In the genomic region with DNA sequence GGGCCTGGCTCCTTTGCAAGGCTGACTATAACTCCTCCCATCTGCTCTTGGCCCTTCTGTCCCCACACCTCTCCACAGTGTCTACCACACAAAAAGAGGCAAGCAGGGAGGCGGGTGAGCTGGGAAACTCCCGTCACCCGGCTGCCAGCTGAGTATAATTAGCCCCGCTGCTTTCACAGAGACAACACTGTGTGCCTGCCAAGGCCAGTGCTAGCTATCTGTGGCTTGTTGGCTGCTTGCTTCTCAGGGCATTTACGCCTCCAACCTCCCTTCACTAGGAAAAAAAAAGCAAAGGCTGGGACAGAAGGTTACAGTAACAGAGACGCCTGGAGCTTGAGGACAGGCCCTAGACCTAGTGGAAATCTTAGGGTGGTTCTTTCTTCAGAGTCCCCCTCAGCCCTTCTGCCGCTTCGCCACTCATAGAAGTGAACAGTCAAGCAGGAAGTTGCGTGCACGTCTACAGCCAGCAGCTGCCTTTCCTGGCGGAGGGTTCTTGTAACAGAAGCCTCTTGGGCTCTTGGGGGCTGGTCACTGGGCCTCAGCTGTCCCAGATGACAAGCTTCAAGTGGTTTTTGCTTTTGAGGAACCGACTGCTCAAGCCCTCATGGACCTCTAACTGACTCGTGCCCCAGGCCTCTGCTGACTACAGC, we compare ENCODE assay signal across 8 mouse cellular contexts. TPM values are rescaled to one million over a fixed set of nuclear protein-coding genes. Genes with fewer than 3 reads are reported as not detected.
DNase-seq lines count a peak whose midpoint lies in the region; ATAC-seq and TF ChIP-seq lines count a peak whose summit lies in the region.

No protein-coding gene starts in this region.

- H3K36me3 ChIP-seq in forebrain, embryonic 10.5 days (replicated peaks) = no peaks in the 10 kb centered on the region
- H3K36me3 ChIP-seq in heart, embryonic 14.5 days (ENCODE audit: control insufficient read depth, insufficient read depth, low read length) = no peaks in the 10 kb centered on the region
- no peaks in the 10 kb centered on the region for H3K36me3 ChIP-seq in liver, embryonic 11.5 days (ENCODE audit: control insufficient read depth, insufficient read depth, low read length)
- no peaks in the 10 kb centered on the region for H3K36me3 ChIP-seq in myocyte (ENCODE audit: control insufficient read depth, insufficient read depth)

- no peaks in the 10 kb centered on the region for H3K9me3 ChIP-seq in forebrain, embryonic 10.5 days
- no peaks in the 10 kb centered on the region for H3K9me3 ChIP-seq in heart, embryonic 14.5 days (ENCODE audit: control insufficient read depth, low read length)
- no peaks in the 10 kb centered on the region for H3K9me3 ChIP-seq in liver, embryonic 11.5 days (ENCODE audit: control insufficient read depth, low read length)

- peaks cover 35% of the 10 kb centered on the region for H3K4me1 ChIP-seq in forebrain, embryonic 10.5 days
- H3K4me1 ChIP-seq in heart, embryonic 14.5 days (ENCODE audit: control insufficient read depth in 2 of 2, insufficient read depth in 2 of 2, low read length in 2 of 2) = peaks cover 37 to 41% of the 10 kb centered on the region in 2 experiments
- peaks cover 11% of the 10 kb centered on the region; the same call in 1 of the 2 replicates for H3K4me1 ChIP-seq in liver, embryonic 11.5 days (replicated peaks; ENCODE audit: control insufficient read depth, insufficient read depth, low read length)

- H3K27me3 ChIP-seq in forebrain, embryonic 10.5 days (ENCODE audit: poor library complexity, severe bottlenecking) = no peaks in the 10 kb centered on the region
- H3K27me3 ChIP-seq in heart, embryonic 14.5 days (ENCODE audit: control insufficient read depth, insufficient read depth, low read length) = no peaks in the 10 kb centered on the region
- no peaks in the 10 kb centered on the region for H3K27me3 ChIP-seq in liver, embryonic 11.5 days (replicated peaks; ENCODE audit: control insufficient read depth, insufficient read depth, low read length)
- no peaks in the 10 kb centered on the region for H3K27me3 ChIP-seq in myocyte (ENCODE audit: control insufficient read depth, insufficient read depth, insufficient read length)

- 42% methylated on average over 13 of the region's 13 CpGs for whole genome bisulfite sequencing in forebrain, embryonic 10.5 days
- WGBS in heart, embryonic 14.5 days = 5% methylated on average over 13 of the region's 13 CpGs
- 38% methylated on average over 13 of the region's 13 CpGs for WGBS in liver, embryonic 11.5 days

- no peak for TF ChIP-seq POLR2A in myocyte (IDR thresholded peaks at IDR 0.05; ENCODE audit: insufficient read length, low read depth)

- DNase-seq in 3134 (ENCODE audit: extremely low read depth, insufficient read length, low spot score) = peak; percentile 78
- DNase-seq in brain, adult 2 months (ENCODE audit: low read depth, low spot score) = peak; percentile 97
- DNase-seq in forebrain, embryonic 10.5 days (ENCODE audit: extremely low spot score, low spot score) = peak; percentile 44
- peak; percentile 80 for DNase-seq in kidney, postnatal 10 days
- DNase-seq in liver, embryonic 11.5 days (ENCODE audit: low spot score) = no peak
- DNase-seq in spleen, postnatal 4 days (ENCODE audit: low spot score in 2 of 2) = peak; percentile 64 to 77

- H3ac ChIP-seq in myocyte (ENCODE audit: control insufficient read depth, insufficient read length) = no peak overlapping the region

- peak overlapping the region; percentile 48 for H3K4me2 ChIP-seq in heart, embryonic 14.5 days (ENCODE audit: low read length)
- H3K4me2 ChIP-seq in liver, embryonic 11.5 days = no peak overlapping the region
- peak overlapping the region; percentile 44 for H3K4me2 ChIP-seq in myocyte (ENCODE audit: low read depth)

- no peaks in the 10 kb centered on the region for H3K79me2 ChIP-seq in myocyte (ENCODE audit: control insufficient read depth, insufficient read depth)

- peak overlapping the region; percentile 60 for H3K9ac ChIP-seq in heart, embryonic 14.5 days (ENCODE audit: low read length)
- H3K9ac ChIP-seq in liver, embryonic 11.5 days (ENCODE audit: low read depth, low read length) = no peak overlapping the region

- peak; percentile 83 for ATAC-seq in heart, embryonic 14.5 days (ENCODE audit: insufficient number of reproducible peaks, insufficient read depth, low FRiP score, low read depth)
- ATAC-seq in liver, embryonic 11.5 days (replicated peaks; ENCODE audit: low FRiP score) = peak; percentile 24

- H3K4me3 ChIP-seq in forebrain, embryonic 10.5 days = no peak overlapping the region
- no peak overlapping the region for H3K4me3 ChIP-seq in heart, embryonic 14.5 days (ENCODE audit: control insufficient read depth in 1 of 2, insufficient read depth in 1 of 2, low read depth in 1 of 2, low read length in 2 of 2)
- H3K4me3 ChIP-seq in liver, embryonic 11.5 days (ENCODE audit: low read depth, low read length) = no peak overlapping the region
- no peak overlapping the region for H3K4me3 ChIP-seq in myocyte

- H3K27ac ChIP-seq in forebrain, embryonic 10.5 days = peak overlapping the region; percentile 81
- H3K27ac ChIP-seq in heart, embryonic 14.5 days (replicated peaks in 1 of 2; ENCODE audit: control insufficient read depth in 1 of 2, insufficient read depth in 1 of 2, low read depth in 2 of 2, low read length in 2 of 2) = peak overlapping the region; percentile 98
- H3K27ac ChIP-seq in liver, embryonic 11.5 days (ENCODE audit: low read depth, low read length) = peak overlapping the region; percentile 54; the same call in 1 of the 2 replicates

TF ChIP-seq in myocyte, 11 proteins besides CTCF, POLR2A, EP300 and RAD21:
- TF ChIP-seq MYOG (IDR thresholded peaks at IDR 0.05; ENCODE audit: control insufficient read depth in 1 of 3, insufficient read depth in 1 of 3, insufficient read length in 2 of 3, low read depth in 2 of 3) = peak; percentile 80 to 99 (median 93)
- TF ChIP-seq SRF (IDR thresholded peaks at IDR 0.05; ENCODE audit: control insufficient read depth, insufficient read length, low read depth) = no peak
- TF ChIP-seq TCF12 (IDR thresholded peaks at IDR 0.05; ENCODE audit: insufficient read depth, poor library complexity, severe bottlenecking) = peak; percentile 86
- TF ChIP-seq USF1 (IDR thresholded peaks at IDR 0.05; ENCODE audit: low read depth) = no peak
- no peak for TF ChIP-seq REST (IDR thresholded peaks at IDR 0.05; ENCODE audit: insufficient read depth, insufficient read length)
- TF ChIP-seq MYOD1 (IDR thresholded peaks at IDR 0.05; ENCODE audit: control insufficient read depth in 1 of 3, insufficient read length in 2 of 3, low read depth in 2 of 3) = peak; percentile 77 to 87 (median 83)
TF ChIP-seq in myocyte: peak in this region for 3.

RNA-seq across cellular contexts. Expression of a gene that starts 45.6 kb away (rescaled TPM):
- 34.3 and 36.1 TPM in 2 replicates for polyA plus RNA-seq in forebrain, embryonic 10.5 days (2016; fragmentation: Nextera tagmentation; extraction: Ambion mirVana)
- polyA plus RNA-seq in heart, embryonic 14.5 days (2014; fragmentation: Nextera tagmentation; extraction: Ambion mirVana) = 58.6 and 64.9 TPM in 2 replicates
- 25.8 TPM in 2 replicates for polyA plus RNA-seq in liver, embryonic 11.5 days (2014; fragmentation: Nextera tagmentation; extraction: Ambion mirVana)
- polyA plus RNA-seq in myocyte (2012; fragmentation: generic; extraction: Trizol) = 18.0 TPM
